Mouse (Mus musculus) left cerebral cortex, postnatal 10 days (tissue): Measurements from ENCODE around the gene Mfsd6. TPM values are rescaled to one million over a fixed set of nuclear protein-coding genes. Genes with fewer than 3 reads are reported as not detected.
A peak's percentile ranks its signal among the peaks of the same experiment; 100 is the strongest.
"Not testable (repeated sequence)": the region's sequence is repeated elsewhere in the genome, so short reads cannot be mapped to it uniquely, and the experiment has no call there.

ENCODE experiments used
- DNase-seq, 2 experiments: peaks; one replicate each; pipeline ENCODE4 v3.0.0; 2021 to 2022; ENCODE audit warnings: low spot score in 2 of 2, mixed read lengths in 1 of 2; ENCODE audit errors: extremely low spot score in 1 of 2
- intact Hi-C: fragments of 180-260 bp; cut with DNase I; formaldehyde crosslinking; loops from one replicate; pipeline ENCODE4 v1.15.1; 2025
- total RNA-seq, 2 experiments: library from RNA; stranded (reverse); gene quantifications; 2 replicates each; pipeline ENCODE4 v1.2.3; 2021

The Mfsd6 gene
- total RNA-seq, 2 experiments from 2014 or later = 69.3 to 70.1 TPM

DNA sequence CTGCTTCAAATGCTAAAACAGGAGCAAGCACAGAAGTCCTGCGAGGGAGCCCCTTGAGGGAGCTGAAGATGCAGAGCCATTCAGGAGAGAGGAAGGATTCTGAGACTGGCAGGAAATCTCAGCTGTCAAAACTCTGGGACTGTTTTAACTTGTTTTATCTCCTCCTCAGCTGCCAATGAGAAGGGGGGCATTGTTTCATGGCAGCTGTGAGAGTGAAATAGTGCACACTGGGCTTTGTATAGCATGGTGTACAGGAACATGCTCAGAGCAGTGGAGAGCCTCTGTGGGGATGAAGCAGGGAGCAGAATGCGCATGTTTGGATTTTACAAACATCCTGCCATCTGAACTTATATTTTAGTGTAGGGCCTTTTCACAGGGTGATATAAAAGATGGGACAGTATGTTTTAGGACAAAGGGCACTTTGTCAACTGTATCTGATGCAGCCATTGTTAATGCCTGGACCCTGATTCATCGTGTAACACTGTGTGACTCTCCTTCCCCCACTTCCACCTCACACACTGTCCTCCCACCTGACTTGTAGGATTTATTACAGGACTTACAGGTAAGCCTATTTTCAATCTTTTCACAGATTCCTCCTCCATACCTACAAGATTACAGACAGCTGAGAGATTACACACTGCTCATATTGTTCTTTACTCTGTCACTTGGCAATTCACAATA lies 9.1 kb downstream of the Mfsd6 start:
- intact Hi-C loops = no loop called here
- DNase-seq = no peak

DNA sequence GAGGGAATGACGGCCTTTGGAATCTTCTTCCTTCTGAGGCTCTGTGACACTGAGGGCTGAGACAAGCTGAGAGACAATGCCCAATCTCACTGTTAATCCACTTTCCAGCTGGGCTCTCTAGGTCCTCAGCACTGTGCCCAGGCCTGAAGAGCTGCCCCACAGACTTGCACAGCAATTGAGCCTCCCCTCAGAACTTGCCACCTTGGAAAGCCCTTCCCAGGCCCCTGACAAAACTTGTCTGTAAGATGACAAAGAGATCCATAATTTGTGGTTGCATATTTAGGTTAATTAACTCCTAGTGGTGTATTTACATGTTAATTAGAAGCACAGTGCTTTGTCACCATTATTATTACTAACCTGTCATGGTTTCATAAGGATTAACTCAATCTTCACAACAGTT lies 12.8 kb downstream of the Mfsd6 start:
- intact Hi-C loops = loop anchor here (5.0 kb wide), 1 partner anchor 42 kb away; no protein-coding TSS in a partner anchor
- DNase-seq = no peak

DNA sequence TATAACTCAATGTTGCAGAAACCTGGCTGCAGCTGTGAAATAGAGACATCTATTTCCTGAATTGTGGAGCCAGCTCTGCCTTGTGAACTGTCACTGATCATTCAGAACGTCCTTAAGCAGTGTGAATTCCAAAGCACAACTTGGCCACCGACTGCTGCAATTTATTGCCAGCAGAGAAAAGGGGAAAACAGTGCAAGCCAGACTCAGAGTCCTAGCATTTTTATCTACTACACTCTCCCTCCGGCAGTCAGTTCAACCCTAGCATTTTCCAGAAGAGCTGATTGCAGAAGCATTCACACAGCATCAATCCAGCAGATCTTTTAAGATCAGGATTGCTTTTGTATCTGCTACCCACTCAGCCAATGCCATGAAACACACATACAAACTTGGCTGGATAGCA lies 13.2 kb downstream of the Mfsd6 start:
- DNase-seq = no peak
- intact Hi-C loops = loop anchor here (5.0 kb wide), 1 partner anchor 42 kb away; no protein-coding TSS in a partner anchor

- DNase-seq = no peak
- intact Hi-C loops = no loop called here
These were observed 18.5 kb downstream of the Mfsd6 start for GRCm38 (mm10) chr1:52708745-52709144.

DNA sequence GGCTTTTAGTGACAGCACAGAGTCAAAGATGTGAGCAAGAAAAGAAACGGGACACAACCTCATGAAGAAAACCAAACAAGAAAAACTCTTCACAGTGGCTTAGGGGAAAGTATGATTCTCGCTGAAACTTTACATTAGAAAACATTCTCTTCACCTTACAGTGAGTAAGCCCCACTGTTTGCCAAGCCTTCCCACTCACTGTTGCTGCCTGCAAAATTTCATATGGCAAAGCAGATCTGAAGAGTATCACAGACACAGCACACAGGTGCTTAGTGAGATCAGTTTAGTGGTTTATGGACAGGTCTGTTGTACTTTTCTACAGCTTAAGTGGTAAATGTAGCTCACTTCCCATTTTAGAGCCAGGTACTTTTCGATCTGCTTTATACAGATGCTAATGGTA lies 20.2 kb downstream of the Mfsd6 start:
- intact Hi-C loops = no loop called here
- no peak for DNase-seq

DNA sequence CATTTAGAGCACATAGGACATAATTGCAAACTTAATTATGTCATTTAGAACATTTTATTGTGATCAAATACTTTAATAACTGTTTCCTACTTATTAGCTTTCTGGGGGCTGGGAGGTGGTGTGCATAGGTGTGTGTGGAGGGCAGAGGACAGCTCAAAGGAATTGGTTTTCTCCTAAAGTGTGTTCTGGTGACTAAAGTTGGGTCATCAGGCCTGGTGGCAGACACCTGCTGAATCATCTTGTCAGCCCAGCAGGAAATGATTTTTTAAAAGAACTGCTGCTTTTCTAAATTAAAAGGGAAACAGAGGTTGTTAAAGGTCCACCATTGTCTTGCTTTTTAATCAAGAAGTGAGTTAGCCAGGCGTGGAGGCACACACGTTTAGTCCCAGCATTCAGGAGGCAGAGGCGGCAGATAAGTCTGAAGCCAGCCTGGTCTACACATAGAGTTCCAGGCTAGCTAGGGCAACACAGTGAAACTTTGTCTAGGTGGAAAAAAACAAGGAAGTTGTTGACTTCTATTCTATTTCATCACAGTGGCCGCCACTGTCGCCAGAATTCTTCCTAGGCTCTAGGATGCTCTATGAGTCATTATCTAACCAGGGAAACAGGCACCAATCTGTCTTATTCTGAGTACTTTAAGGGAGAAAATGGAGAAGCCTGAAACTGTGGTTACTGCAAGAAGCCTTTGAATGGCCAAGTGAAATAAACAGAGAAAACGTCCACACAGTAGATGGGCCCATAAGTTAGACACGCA lies 24.3 kb downstream of the Mfsd6 start:
- DNase-seq = no peak
- intact Hi-C loops = no loop called here

DNA sequence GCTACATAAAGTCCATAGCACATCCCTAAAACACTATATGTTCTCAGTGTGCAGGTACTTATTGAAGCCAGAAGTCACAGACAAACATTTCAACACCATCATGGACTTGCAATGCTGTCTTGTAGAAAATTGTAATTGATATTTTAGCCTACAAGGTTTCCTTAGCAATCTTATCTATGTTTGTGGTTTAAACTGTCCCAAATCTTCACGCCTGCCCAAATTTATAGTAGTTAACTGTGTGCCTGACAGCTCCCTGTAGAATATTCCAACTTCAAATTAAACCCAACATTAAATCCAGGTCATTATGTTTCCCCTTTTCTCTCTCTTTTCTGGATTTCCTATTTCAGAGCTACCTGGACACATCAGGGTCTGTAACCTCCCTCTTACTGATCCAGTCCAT lies 25.3 kb downstream of the Mfsd6 start:
- intact Hi-C loops = no loop called here
- no peak for DNase-seq

GRCm38 (mm10) chr1:52694456-52694855 lies 32.8 kb downstream of the Mfsd6 start:
- intact Hi-C loops, DNase-seq: not testable (repeated sequence)

DNA sequence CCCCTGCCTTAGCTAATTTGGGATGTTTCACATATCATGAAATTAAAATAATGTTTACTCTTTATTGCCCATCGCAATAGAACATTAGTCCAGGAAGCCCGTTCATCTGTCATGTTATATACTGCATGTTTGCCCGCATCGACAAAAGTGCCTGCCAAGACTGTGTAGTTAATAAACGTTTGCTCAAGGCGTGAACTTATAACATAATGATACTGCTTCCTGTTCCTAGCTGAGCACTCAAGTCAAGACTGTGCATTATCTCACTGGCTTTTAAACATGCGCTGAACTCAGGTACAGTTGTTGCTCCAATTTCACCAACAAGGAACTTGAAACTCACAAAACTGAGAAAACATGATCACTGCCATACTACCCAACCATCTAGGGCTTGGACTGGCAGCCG lies 39.6 kb downstream of the Mfsd6 start:
- intact Hi-C loops = no loop called here
- DNase-seq = no peak

DNA sequence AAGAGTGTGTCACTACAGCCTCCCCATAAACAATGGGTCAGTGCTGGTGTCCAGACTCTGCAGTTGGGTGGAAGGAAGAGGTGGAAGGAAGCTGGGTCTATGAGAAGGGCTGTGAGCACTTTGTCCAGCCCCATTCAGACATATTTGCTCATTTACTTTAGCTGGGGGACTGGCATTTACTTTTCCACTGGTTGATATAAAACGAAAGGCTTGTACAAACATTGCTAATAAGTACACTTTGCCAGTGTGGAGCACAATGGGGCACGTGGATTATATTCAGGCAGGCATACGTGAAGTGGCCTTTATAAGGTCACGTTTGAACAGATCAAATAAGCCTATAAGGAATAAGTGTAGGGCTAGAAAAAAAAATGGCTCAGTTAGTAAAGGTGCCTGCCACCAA lies 43.7 kb downstream of the Mfsd6 start:
- intact Hi-C loops = no loop called here
- no peak for DNase-seq

DNA sequence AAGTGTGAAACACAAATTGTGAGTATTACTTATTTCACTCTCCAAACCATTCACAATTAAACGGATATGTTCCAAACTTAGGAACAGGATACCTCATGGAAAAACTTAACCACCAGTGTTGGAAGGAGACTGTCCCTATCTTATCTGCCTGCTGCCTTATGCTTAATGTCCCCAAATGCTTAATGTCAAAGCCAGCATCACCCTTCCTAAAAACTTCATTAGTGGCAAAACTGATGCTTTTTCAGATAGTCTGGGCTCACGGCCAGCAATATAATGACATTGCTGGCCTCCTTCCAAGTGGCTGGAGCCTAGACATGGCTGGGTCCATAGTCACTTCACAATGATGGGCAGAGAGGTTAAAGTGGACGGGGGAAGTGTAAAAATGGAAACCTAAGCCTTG lies 50.6 kb downstream of the Mfsd6 start:
- DNase-seq = no peak
- intact Hi-C loops = no loop called here

DNA sequence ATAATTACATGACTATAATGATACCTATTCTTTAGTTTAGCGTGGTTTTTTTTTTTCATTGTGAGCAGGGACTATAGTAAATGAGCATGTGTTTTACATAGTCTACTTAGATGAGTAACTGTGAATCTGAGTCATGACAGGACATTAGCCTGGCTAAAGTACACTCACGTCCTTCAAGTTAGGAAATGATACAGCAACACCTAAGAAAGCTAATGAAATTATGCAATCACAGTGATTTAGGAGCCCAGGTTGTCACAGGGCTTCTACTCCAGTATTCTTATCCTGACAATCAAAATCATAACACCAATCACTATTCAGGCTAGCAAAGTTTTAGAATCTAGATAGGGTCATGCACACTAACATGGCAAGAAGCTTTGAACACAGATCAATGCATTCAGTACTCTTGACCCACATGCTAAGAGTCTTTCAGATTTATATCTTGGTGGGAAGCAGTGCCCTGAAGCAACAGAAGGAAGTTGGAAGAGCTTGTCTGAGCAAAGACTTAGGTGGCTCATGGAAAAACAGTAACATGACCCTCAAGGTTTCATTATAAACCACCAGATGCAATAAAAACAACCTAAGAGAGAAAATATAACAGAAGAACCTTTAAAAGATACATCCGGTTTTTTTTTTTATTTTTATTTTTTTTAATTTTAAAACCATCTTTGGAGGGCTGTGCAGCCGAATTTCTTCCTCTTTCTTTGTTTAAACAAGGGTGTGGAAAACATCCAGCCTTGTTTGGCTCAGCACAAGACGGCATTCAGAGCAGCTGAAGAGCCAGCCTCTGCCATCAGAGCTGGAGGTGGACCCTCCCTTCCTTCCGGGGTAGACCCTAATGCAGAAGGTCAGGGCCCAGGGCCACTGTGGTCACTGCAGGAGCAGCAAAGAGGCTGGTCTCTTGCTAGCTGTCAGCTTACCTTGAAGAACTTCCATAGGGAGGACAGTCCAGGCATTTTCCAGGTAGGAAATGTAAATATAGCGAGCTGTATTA lies 51.4 kb downstream of the Mfsd6 start:
- intact Hi-C loops = no loop called here
- peak in 1 of 2 experiments; percentile 27 for DNase-seq

- intact Hi-C loops = loop anchor here (5.0 kb wide), 1 partner anchor 42 kb away; no protein-coding TSS in a partner anchor
- no peak for DNase-seq
These were observed 57.3 kb downstream of the Mfsd6 start for GRCm38 (mm10) chr1:52669931-52670330.

GRCm38 (mm10) chr1:52668743-52669323 lies 58.4 kb downstream of the Mfsd6 start:
- intact Hi-C loops = no loop called here
- no peak for DNase-seq

DNA sequence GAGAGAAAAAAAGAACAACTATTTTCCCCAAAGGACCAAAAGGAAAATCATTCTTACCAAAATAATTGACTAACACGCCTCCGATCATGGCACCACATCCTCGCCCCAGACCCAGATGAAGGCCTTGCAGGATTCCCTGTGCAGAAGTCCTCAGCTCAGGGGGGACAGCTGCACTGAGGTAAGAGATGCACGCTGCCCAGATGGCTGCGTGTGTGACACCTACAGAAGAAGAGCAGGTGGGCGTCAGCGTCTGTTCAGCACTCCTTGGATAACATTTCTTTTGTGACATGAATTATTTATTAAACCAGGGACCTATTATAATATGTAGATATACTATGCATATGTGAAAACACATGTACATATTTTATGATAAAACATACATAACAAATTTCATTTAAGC lies 64.0 kb downstream of the Mfsd6 start:
- intact Hi-C loops = no loop called here
- DNase-seq = peak; percentile 27 to 28

DNA sequence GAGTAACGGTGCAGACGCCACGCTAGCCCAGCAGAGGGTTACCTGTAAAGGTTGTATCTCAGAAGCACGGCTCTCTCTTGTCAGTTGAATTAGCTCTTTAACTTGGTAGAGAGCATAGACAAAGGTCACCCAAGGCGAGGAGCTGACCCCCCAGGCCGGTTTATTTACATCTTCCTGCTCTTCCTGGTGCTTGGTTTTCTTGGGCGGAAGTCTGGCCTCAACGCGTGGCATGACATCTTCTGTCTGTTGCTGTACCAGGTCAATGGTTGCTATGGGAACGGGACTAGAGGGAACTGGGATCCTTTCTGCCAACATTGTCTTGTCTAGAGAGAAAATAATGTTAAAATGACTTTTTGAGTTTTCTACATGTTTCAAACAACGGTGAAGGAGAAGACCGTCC lies 66.5 kb downstream of the Mfsd6 start:
- intact Hi-C loops = no loop called here
- DNase-seq = no peak

GRCm38 (mm10) chr1:52660278-52660677 lies 67.0 kb downstream of the Mfsd6 start:
- intact Hi-C loops = no loop called here
- no peak for DNase-seq

DNA sequence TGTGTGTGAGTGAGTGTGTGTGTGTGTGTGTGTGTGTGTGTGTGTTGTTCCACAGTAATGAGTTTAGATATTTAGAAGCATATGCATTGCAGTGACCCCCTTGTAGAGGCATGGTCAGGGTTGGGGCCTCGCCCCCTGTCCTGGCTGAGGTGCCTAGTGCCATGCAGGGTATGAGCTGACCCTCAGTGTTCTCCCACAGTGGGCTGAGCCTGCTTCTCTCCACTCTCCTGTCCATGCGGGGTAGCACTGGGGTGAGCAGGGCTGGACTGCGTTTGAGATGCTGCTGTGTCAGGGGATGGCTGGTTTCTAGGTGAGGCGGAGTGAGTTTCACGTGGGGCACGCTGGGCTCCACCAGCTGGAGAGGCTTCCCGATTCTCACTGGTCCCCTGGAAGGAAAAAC lies 69.1 kb downstream of the Mfsd6 start:
- intact Hi-C loops = no loop called here
- no peak for DNase-seq

DNA sequence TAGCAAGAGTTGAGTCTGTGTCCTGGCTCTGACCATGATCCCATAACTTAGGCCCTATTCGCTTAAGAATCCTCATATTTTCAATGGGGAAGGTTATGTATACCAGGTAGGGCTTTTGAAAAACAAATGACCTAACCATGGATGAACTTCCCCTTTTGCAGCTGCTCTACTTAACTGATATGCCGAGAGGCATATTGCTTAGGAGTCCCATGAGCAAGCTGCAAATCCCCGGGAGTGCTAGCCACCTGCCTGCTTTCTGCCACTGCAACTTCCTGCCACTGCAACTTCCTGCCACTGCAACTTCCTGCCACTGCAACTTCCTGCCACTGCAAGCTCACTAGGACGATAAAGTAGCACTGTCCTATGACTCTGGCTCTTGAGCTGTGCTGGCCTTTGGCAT lies 72.1 kb downstream of the Mfsd6 start:
- no peak for DNase-seq
- intact Hi-C loops = no loop called here
